Mouse (Mus musculus) midbrain, embryonic 11.5 days (tissue): ENCODE measurements around the gene Fam174b. TPM values are rescaled to one million over a fixed set of nuclear protein-coding genes. Genes with fewer than 3 reads are reported as not detected.

Source experiments
- ATAC-seq: fragments of 200-750 bp; cut with Nextera tagmentation; 2 replicates; pipeline ENCODE4 v1.8.0; 2017; ENCODE audit warnings: moderate TSS enrichment, moderate library complexity; ENCODE audit not compliant: low FRiP score
- DNase-seq: peaks from one replicate; pipeline ENCODE4 v3.0.0; 2015; ENCODE audit warnings: low spot score; ENCODE audit errors: missing footprints
- H3K27ac ChIP-seq: fragments of 300-500 bp; sonication (generic); 2 replicates; pipeline ENCODE4 v1.5.1; 2014; ENCODE audit warnings: low read depth, low read length
- H3K27me3 ChIP-seq: fragments of 300-500 bp; sonication (generic); 2 replicates; pipeline ENCODE4 v1.6.1; 2014; ENCODE audit warnings: mild to moderate bottlenecking, low read length, moderate library complexity, mixed read lengths; ENCODE audit not compliant: control insufficient read depth, insufficient read depth
- H3K36me3 ChIP-seq: fragments of 300-500 bp; sonication (generic); 2 replicates; pipeline ENCODE4 v1.6.1; 2014; ENCODE audit warnings: mild to moderate bottlenecking, low read length, moderate library complexity, mixed read lengths; ENCODE audit not compliant: control insufficient read depth, insufficient read depth
- H3K4me1 ChIP-seq: fragments of 300-500 bp; sonication (generic); 2 replicates; pipeline ENCODE4 v1.6.1; 2014; ENCODE audit warnings: low read length; ENCODE audit not compliant: control insufficient read depth, insufficient read depth
- H3K4me2 ChIP-seq: fragments of 300-500 bp; sonication (generic); 2 replicates; pipeline ENCODE4 v1.6.1; 2014; ENCODE audit warnings: mild to moderate bottlenecking, moderate library complexity
- H3K4me3 ChIP-seq: fragments of 300-500 bp; sonication (generic); 2 replicates; pipeline ENCODE4 v1.5.1; 2014; ENCODE audit warnings: low read depth, low read length
- H3K9ac ChIP-seq: fragments of 300-500 bp; sonication (generic); 2 replicates; pipeline ENCODE4 v1.6.1; 2014; ENCODE audit warnings: low read length
- H3K9me3 ChIP-seq: fragments of 300-500 bp; sonication (generic); 2 replicates; pipeline ENCODE4 v1.6.1; 2016; ENCODE audit warnings: low read length; ENCODE audit not compliant: control insufficient read depth
- WGBS: fragments of 180-500 bp; shearing (Covaris S2); extraction: QIAGEN DNeasy Blood & Tissue Kit; methylation state at CpG from one replicate; pipeline ENCODE4 v1.1.7; 2014; 5-methylcytosine and 5-hydroxymethylcytosine counted together
- polyA plus RNA-seq: library from polyadenylated mRNA; unstranded; fragments of >200 nt; fragmentation: Nextera tagmentation; extraction: Ambion mirVana; gene quantifications from 2 replicates; pipeline ENCODE4 v1.2.1, GENCODE M21; 2014

Gene Fam174b
- polyA plus RNA-seq, result 28.9 and 36.3 TPM in 2 replicates

DNA sequence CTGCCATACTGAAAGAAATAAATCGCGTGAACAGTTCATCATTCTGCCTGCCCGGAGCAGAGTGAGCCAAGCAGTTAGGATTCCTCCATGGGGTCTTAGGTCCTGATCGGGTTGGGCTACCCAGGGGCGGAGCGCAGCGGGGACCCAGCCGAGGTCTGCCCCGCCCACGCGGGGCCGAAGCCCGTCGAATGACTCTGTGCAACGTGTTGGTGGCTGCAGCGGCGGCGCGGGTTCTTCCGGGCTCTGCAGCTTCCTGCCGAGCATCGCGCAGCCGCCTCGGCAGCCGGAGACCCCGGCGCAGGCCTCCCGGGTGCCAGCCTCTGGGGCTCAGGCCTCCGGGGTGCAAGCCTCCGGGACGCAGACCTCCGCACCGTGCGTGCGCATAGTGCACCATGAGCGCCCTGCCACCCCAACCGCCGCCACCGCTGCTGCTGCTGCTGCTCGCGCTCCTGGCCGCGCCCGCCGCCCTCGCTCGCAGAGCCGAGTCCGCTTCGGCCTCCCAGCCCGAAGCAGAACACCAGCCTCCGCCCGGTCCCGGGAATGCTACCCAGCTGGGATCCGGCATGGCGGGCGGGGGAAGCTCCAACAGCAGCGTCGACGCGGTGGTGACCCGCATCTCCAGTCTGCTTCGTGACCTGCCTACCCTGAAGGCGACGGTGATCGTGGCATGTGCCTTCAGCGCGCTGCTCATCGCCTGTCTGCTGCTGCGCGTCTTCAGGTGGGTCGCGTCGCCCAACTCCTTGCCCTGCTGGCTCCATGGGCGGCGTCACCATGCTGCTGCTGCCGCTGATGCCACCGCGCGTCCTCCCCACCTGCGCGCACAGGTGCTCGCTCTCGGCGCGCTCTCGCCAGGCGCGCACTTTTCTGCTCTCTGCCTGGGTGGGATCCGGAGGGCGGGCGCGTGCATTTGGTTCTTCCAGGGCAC lies at the start of gene Fam174b:
Gene Fam174b, plus strand, starts transcription at position 192 of the 925 bp plus-strand sequence.
- peak within 1 kb of the TSS; percentile 98 for H3K4me2 ChIP-seq
- peak within 1 kb of the TSS; percentile 56 for H3K4me3 ChIP-seq
- H3K9me3 ChIP-seq, result no peaks in the 10 kb centered on the region
- H3K36me3 ChIP-seq, result no peaks in the 10 kb centered on the region
- DNase-seq, result peak; percentile 97
- ATAC-seq, result peak; percentile 89
- H3K9ac ChIP-seq, result peak within 1 kb of the TSS; percentile 72
- peaks cover 5% of the 10 kb centered on the region for H3K4me1 ChIP-seq
- under 1% methylated on average over 94 of the region's 94 CpGs for WGBS
- peaks cover 29% of the 10 kb centered on the region for H3K27me3 ChIP-seq
- no peak within 1 kb of the TSS for H3K27ac ChIP-seq

DNA sequence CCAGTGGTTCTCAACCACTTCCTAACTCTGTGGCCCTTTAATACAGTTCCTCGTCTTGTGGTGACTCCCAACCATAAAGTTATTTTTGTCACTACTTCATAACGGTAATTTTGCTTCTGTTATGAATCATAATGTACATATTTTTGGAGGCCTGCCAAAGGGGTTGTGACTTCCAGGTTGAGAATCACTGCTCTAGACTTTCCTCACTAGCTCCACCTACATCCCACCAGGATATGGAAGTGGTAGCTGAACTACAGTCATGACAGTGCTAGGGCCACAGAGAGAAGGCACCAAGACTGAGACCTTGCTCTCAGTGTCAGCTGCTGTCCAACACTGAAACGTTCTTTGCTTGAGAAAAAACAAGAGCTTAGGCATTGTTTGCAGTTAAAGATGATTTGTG lies 43.0 kb upstream of the Fam174b start:
- Histone ChIP-seq H3K36me3 (no peaks in the 10 kb centered on the region), H3K4me2 (no peak overlapping the region), H3K27me3 (no peaks in the 10 kb centered on the region), H3K4me3 (no peak overlapping the region), H3K4me1 (no peaks in the 10 kb centered on the region), H3K9ac (no peak overlapping the region), H3K27ac (no peak overlapping the region), H3K9me3 (no peaks in the 10 kb centered on the region)
- no peak for ATAC-seq
- no peak for DNase-seq
- WGBS, result 88% methylated on average over 3 of the region's 3 CpGs

DNA sequence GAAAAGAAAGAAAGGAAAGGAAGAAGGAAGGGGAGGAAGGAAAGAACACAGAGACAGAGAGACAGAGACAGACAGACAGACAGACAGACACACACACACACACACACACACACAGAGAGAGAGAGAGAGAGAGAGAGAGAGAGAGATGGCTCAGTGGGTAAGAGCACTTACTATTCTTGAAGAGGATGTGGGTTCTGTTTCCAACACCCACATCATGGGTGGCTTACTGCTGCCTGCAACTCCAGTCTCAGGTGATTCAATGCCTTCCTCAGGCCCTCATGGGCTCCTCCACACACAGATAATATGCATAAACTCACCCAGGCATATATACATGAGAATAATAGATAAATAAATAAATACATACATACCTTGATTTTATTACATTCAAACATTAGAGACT lies 35.8 kb upstream of the Fam174b start:
- Histone ChIP-seq H3K4me2 (no peak overlapping the region), H3K4me1 (no peaks in the 10 kb centered on the region), H3K4me3 (no peak overlapping the region), H3K27me3 (no peaks in the 10 kb centered on the region), H3K27ac (no peak overlapping the region), H3K9ac (no peak overlapping the region), H3K36me3 (no peaks in the 10 kb centered on the region), H3K9me3 (no peaks in the 10 kb centered on the region)
- ATAC-seq (no peak), DNase-seq (no peak)

GRCm38 (mm10) chr7:73713506-73713905 lies 26.6 kb upstream of the Fam174b start:
- Histone ChIP-seq H3K9ac (no peak overlapping the region), H3K9me3 (no peaks in the 10 kb centered on the region; the same call in 1 of the 2 replicates), H3K4me3 (no peak overlapping the region), H3K27me3 (no peaks in the 10 kb centered on the region), H3K36me3 (no peaks in the 10 kb centered on the region), H3K4me1 (no peaks in the 10 kb centered on the region), H3K4me2 (no peak overlapping the region), H3K27ac (no peak overlapping the region)
- WGBS, result 93% methylated on average over 8 of the region's 8 CpGs
- ATAC-seq (no peak), DNase-seq (no peak)

DNA sequence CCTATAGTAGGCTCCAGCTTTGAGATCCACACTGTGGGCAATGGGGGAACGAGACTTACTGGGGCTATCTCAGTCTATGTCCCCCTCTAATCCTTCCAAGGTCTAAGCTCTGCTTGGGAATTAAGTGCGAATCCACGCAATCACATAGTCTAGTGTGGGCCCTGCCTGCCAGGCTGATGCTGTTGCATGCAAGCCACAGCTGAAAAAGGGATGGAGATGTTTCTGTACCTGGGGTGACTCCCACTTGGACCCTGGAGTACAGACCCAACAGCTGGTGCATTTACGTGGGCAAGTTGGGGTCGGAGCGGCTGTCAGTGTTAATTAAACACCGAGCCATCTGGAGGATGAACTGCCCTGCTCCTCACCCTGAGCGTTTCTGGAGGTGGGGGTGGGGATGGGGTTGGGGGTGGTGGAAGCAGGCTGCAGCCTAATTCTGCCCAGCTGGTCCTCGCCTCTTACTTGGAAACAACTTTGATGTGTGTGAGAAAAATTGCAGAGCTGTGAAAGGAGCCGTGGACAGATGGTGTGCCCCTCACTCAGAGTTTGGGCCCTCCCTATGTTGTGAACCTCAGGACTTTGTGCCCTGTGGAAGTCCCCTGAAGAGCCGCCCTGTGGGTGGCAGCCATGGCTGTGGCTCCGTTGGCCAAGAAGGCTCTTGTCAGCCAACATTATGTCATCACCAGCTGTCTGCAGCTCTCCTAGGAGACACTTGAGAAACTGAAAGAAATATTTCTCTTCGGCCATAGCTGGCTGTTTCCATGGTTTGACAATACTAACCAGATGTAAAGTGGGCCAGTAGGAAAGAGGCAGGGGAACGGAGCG lies 24.0 kb upstream of the Fam174b start:
- Histone ChIP-seq H3K27me3 (no peaks in the 10 kb centered on the region), H3K9ac (no peak overlapping the region), H3K4me2 (no peak overlapping the region), H3K27ac (no peak overlapping the region; the same call in 1 of the 2 replicates), H3K4me3 (no peak overlapping the region), H3K4me1 (no peaks in the 10 kb centered on the region), H3K9me3 (no peaks in the 10 kb centered on the region; the same call in 1 of the 2 replicates), H3K36me3 (no peaks in the 10 kb centered on the region)
- ATAC-seq (peak; percentile 80), DNase-seq (no peak)
- WGBS, result 56% methylated on average over 15 of the region's 15 CpGs

- no peaks in the 10 kb centered on the region for H3K4me1 ChIP-seq
- H3K27ac ChIP-seq, result no peak overlapping the region
- H3K9ac ChIP-seq, result no peak overlapping the region
- no peak overlapping the region for H3K4me2 ChIP-seq
- no peak overlapping the region for H3K4me3 ChIP-seq
- H3K36me3 ChIP-seq, result no peaks in the 10 kb centered on the region
- H3K27me3 ChIP-seq, result no peaks in the 10 kb centered on the region
- 41% methylated on average over 3 of the region's 3 CpGs for WGBS
- H3K9me3 ChIP-seq, result no peaks in the 10 kb centered on the region; the same call in 1 of the 2 replicates
- ATAC-seq, result no peak
- DNase-seq, result no peak
Observed at GRCm38 (mm10) chr7:73716841-73717240, 23.3 kb upstream of the Fam174b start.

- Histone ChIP-seq H3K4me1 (no peaks in the 10 kb centered on the region), H3K27ac (no peak overlapping the region), H3K4me3 (no peak overlapping the region), H3K27me3 (no peaks in the 10 kb centered on the region), H3K9me3 (no peaks in the 10 kb centered on the region; the same call in 1 of the 2 replicates), H3K36me3 (no peaks in the 10 kb centered on the region), H3K4me2 (no peak overlapping the region), H3K9ac (no peak overlapping the region)
- DNase-seq, result no peak
- no peak for ATAC-seq
- WGBS, result 85% methylated on average over 10 of the region's 10 CpGs
Observed at GRCm38 (mm10) chr7:73718031-73718430, 22.1 kb upstream of the Fam174b start.

- Histone ChIP-seq H3K4me1 (no peaks in the 10 kb centered on the region), H3K4me2 (no peak overlapping the region), H3K27me3 (no peaks in the 10 kb centered on the region), H3K9ac (no peak overlapping the region), H3K4me3 (no peak overlapping the region), H3K36me3 (no peaks in the 10 kb centered on the region), H3K9me3 (no peaks in the 10 kb centered on the region; the same call in 1 of the 2 replicates), H3K27ac (no peak overlapping the region)
- WGBS, result 75% methylated on average over 5 of the region's 5 CpGs
- no peak for ATAC-seq
- DNase-seq, result no peak
Observed at GRCm38 (mm10) chr7:73718497-73719007, 21.6 kb upstream of the Fam174b start.
